Mouse (Mus musculus): ENCODE results near the gene Gpatch3. TPM values are rescaled to one million over a fixed set of nuclear protein-coding genes. Genes with fewer than 3 reads are reported as not detected.

The Gpatch3 gene
- polyA plus RNA-seq, 1 experiment from 2014 or later = 6.2 TPM

DNA sequence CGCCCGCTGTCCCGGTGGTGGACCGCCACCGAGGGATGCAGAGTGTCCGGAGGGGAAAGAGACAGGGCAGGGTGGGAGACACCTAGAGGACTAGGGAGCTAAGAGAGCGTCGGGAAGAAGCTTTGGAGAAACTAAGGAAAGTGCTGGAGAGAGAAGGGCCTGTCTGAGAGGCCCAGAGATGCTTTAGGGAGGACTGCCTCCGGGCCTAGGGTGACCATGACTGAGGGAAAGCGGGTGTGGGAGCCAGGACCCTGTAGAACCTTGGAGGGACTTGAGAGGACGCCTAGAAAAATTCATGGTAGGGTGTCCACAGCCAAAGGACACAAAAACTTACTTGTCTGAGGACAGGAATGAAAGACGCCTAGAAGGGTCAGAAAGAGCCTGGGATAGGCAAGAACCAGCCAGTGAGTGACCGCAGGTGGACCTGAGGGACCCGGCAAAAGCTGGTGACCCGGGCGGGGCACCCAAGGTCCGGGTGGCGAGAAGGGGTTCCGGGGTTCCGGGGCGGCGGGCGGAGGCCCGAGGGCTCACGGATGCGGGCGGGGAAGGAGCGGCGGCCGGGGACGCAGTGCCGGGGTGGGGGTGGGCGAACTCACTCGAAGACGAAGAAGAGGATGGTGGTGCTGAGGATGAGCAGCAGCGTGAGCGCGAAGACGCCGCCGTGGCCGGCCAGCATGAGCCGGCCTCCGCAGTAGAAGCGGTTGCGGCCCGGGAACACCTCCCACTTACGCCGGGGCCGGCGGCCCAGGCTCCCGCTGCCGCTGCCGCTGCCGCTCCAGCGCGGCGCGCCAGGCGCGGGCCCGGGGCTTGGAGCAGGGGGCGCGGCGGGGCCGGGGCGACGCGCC, 58.2 kb downstream of the Gpatch3 start:
- Histone ChIP-seq H3K9me3 (ENCODE audit: control insufficient read depth, low read length) (no peaks in the 10 kb centered on the region), H3K4me2 (replicated peaks) (peak overlapping the region; percentile 94), H3K36me3 (replicated peaks; ENCODE audit: control insufficient read depth, insufficient read depth) (no peaks in the 10 kb centered on the region), H3K4me3 (replicated peaks; ENCODE audit: low read length) (peak overlapping the region; percentile 84), H3K9ac (peak overlapping the region; percentile 93), H3K27ac (peak overlapping the region; percentile 90), H3K27me3 (ENCODE audit: control insufficient read depth, insufficient read depth, low read length) (no peaks in the 10 kb centered on the region), H3K4me1 (replicated peaks; ENCODE audit: control insufficient read depth, insufficient read depth, low read length) (peaks cover 14% of the 10 kb centered on the region; the same call in 1 of the 2 replicates)
- WGBS = 2% methylated on average over 49 of the region's 69 CpGs
- DNase-seq (ENCODE audit: low spot score) (no peak), ATAC-seq (ENCODE audit: low FRiP score) (peak; percentile 82)

DNA sequence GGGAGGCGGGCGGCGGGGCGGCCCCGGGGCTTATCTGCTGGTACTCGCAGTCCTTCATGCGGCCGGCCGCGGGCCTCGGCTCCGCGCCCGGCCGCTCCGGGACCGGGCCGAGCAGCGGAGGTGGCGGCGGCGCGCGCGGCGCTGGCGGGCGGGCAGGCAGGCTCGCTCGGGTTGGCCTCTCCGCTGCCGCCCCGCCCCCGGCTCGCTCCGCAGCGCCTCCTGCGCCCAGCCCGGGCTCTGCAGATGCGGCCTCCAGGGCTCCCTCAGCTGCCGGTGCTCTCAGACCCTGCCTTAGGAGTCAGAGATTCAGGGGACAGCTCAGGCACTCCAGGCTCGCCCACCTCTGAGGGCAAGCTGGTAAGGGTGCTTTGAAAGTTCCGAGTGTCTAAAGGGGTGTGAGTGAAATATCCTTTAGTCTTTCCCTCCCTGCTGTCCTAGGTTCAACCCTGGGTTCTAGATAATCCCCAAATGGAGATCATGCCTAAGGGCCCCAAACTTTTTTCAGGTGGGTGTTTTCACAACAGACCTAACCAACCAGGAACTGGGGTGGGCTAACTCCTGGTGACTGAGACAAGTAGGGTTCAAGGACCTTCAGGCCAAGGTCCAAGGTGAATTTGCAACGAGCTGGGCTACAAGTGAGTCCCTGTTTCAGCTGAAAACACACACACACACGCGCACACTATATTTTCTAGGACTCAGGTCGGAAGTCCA, 58.9 kb downstream of the Gpatch3 start:
- Histone ChIP-seq H3K4me2 (replicated peaks) (peak overlapping the region; percentile 94), H3K4me3 (replicated peaks; ENCODE audit: low read length) (peak overlapping the region; percentile 84)
- WGBS = 11% methylated on average over 30 of the region's 47 CpGs

More for the DNA sequence above, 58.9 kb downstream of the Gpatch3 start:
- ATAC-seq (ENCODE audit: low FRiP score) (peak; percentile 89), DNase-seq (ENCODE audit: low spot score) (peak; percentile 91)
- Histone ChIP-seq H3K27ac (peak overlapping the region; percentile 90), H3K4me1 (replicated peaks; ENCODE audit: control insufficient read depth, insufficient read depth, low read length) (peaks cover 14% of the 10 kb centered on the region; the same call in 1 of the 2 replicates), H3K27me3 (ENCODE audit: control insufficient read depth, insufficient read depth, low read length) (no peaks in the 10 kb centered on the region), H3K9me3 (ENCODE audit: control insufficient read depth, low read length) (no peaks in the 10 kb centered on the region), H3K9ac (peak overlapping the region; percentile 93), H3K36me3 (replicated peaks; ENCODE audit: control insufficient read depth, insufficient read depth) (no peaks in the 10 kb centered on the region)

Small RNAs within 50 kb of the gene (microRNA-seq; reads per million reads assigned to microRNA genes)
- not detected for gene Gm23158

Other genes starting within 250 kb of the Gpatch3 start
- 25.6 and 27.0 TPM in 2 replicates for gene Wdtc1, start 221.3 kb upstream of the Gpatch3 start, polyA plus RNA-seq (2014; fragmentation: Nextera tagmentation; extraction: Ambion mirVana)
- gene Slc9a1, start 205.0 kb upstream of the Gpatch3 start, polyA plus RNA-seq (2014; fragmentation: Nextera tagmentation; extraction: Ambion mirVana) = 8.5 and 9.0 TPM in 2 replicates
- 0.09 and 0.16 TPM in 2 replicates for gene Tent5b, start 94.6 kb upstream of the Gpatch3 start, polyA plus RNA-seq (2014; fragmentation: Nextera tagmentation; extraction: Ambion mirVana)
- 12.3 and 14.8 TPM in 2 replicates for gene Trnp1, start 76.2 kb upstream of the Gpatch3 start, polyA plus RNA-seq (2014; fragmentation: Nextera tagmentation; extraction: Ambion mirVana)
- 0.16 TPM in 1 of 2 replicates, not detected in the other for gene Kdf1, start 55.8 kb upstream of the Gpatch3 start, polyA plus RNA-seq (2014; fragmentation: Nextera tagmentation; extraction: Ambion mirVana)
- gene Nudc, start 28.7 kb upstream of the Gpatch3 start, polyA plus RNA-seq (2014; fragmentation: Nextera tagmentation; extraction: Ambion mirVana) = 170 and 176 TPM in 2 replicates
- gene Nr0b2, start 21.4 kb upstream of the Gpatch3 start, polyA plus RNA-seq (2014; fragmentation: Nextera tagmentation; extraction: Ambion mirVana) = not detected in 2 replicates
- gene Gpn2, start 9.6 kb downstream of the Gpatch3 start, polyA plus RNA-seq (2014; fragmentation: Nextera tagmentation; extraction: Ambion mirVana) = 19.7 and 20.4 TPM in 2 replicates
- gene Sfn, start 27.4 kb downstream of the Gpatch3 start, polyA plus RNA-seq (2014; fragmentation: Nextera tagmentation; extraction: Ambion mirVana) = 2.7 and 3.9 TPM in 2 replicates
- gene Zdhhc18, start 75.4 kb downstream of the Gpatch3 start, polyA plus RNA-seq (2014; fragmentation: Nextera tagmentation; extraction: Ambion mirVana) = 3.0 and 3.9 TPM in 2 replicates
- 9.9 and 10.1 TPM in 2 replicates for gene Pigv, start 97.9 kb downstream of the Gpatch3 start, polyA plus RNA-seq (2014; fragmentation: Nextera tagmentation; extraction: Ambion mirVana)
- gene Arid1a, start 182.0 kb downstream of the Gpatch3 start, polyA plus RNA-seq (2014; fragmentation: Nextera tagmentation; extraction: Ambion mirVana) = 35.5 and 37.8 TPM in 2 replicates

Measured in hindbrain, embryonic 14.5 days (tissue).